Mouse (Mus musculus): ENCODE results near the gene Gga1.
A peak's percentile ranks its signal among the peaks of the same experiment; 100 is the strongest.

Gene Gga1

GRCm38 (mm10) chr15:78908399-78908798 lies 31.4 kb downstream of the Gga1 start:
- DNase-seq (ENCODE audit: low read depth in 2 of 2, low spot score in 2 of 2) = no peak

- DNase-seq (ENCODE audit: low read depth in 2 of 2, low spot score in 2 of 2) = no peak
Measured at GRCm38 (mm10) chr15:78908982-78909381, 32.0 kb downstream of the Gga1 start.

GRCm38 (mm10) chr15:78912040-78912439 lies 35.0 kb downstream of the Gga1 start:
- DNase-seq (ENCODE audit: low read depth in 2 of 2, low spot score in 2 of 2) = no peak

GRCm38 (mm10) chr15:78913632-78914090 lies 36.7 kb downstream of the Gga1 start, which contains the start of gene Pdxp:
Pdxp (plus strand) TSS chr15:78913919.
- peak; percentile 89 for DNase-seq (ENCODE audit: low read depth in 2 of 2, low spot score in 2 of 2)

GRCm38 (mm10) chr15:78914091-78914822 lies 37.3 kb downstream of the Gga1 start:
- DNase-seq (ENCODE audit: low read depth in 2 of 2, low spot score in 2 of 2) = no peak

- no peak for DNase-seq (ENCODE audit: low read depth in 2 of 2, low spot score in 2 of 2)
Measured at GRCm38 (mm10) chr15:78914823-78915659, 38.1 kb downstream of the Gga1 start.

- DNase-seq (ENCODE audit: low read depth in 2 of 2, low spot score in 2 of 2) = peak; percentile 58 to 72
Measured at GRCm38 (mm10) chr15:78915660-78916017, 38.6 kb downstream of the Gga1 start.

GRCm38 (mm10) chr15:78916052-78916826 lies 39.2 kb downstream of the Gga1 start:
- no peak for DNase-seq (ENCODE audit: low read depth in 2 of 2, low spot score in 2 of 2)

- DNase-seq (ENCODE audit: low read depth in 2 of 2, low spot score in 2 of 2) = no peak
Measured at GRCm38 (mm10) chr15:78918126-78918525, 41.1 kb downstream of the Gga1 start.

- DNase-seq (ENCODE audit: low read depth in 2 of 2, low spot score in 2 of 2) = no peak
Measured at GRCm38 (mm10) chr15:78919914-78920313, 42.9 kb downstream of the Gga1 start.

GRCm38 (mm10) chr15:78922700-78923099 lies 45.7 kb downstream of the Gga1 start:
- DNase-seq (ENCODE audit: low read depth in 2 of 2, low spot score in 2 of 2) = no peak

GRCm38 (mm10) chr15:78923585-78923984 lies 46.6 kb downstream of the Gga1 start:
- peak; percentile 60 to 73 for DNase-seq (ENCODE audit: low read depth in 2 of 2, low spot score in 2 of 2)

- DNase-seq (ENCODE audit: low read depth in 2 of 2, low spot score in 2 of 2) = no peak
Measured at GRCm38 (mm10) chr15:78925129-78925528, 48.1 kb downstream of the Gga1 start.

- DNase-seq (ENCODE audit: low read depth in 2 of 2, low spot score in 2 of 2) = peak in 1 of 2 experiments; percentile 46
Measured at GRCm38 (mm10) chr15:78926021-78926919, 49.3 kb downstream of the Gga1 start, which contains the start of gene Lgals1. Lgals1 (plus strand) TSS chr15:78926725.

- DNase-seq (ENCODE audit: low read depth in 2 of 2, low spot score in 2 of 2) = no peak
Measured at GRCm38 (mm10) chr15:78927021-78927787, 50.2 kb downstream of the Gga1 start.

- DNase-seq (ENCODE audit: low read depth in 2 of 2, low spot score in 2 of 2) = peak; percentile 64 to 73
Measured at GRCm38 (mm10) chr15:78927788-78928457, 50.9 kb downstream of the Gga1 start.

GRCm38 (mm10) chr15:78928539-78928938 lies 51.5 kb downstream of the Gga1 start:
- DNase-seq (ENCODE audit: low read depth in 2 of 2, low spot score in 2 of 2) = no peak

- DNase-seq (ENCODE audit: low read depth in 2 of 2, low spot score in 2 of 2) = no peak
Measured at GRCm38 (mm10) chr15:78930192-78930706, 53.3 kb downstream of the Gga1 start.
